Mouse (Mus musculus): Measurements from ENCODE around the gene Btc. TPM values are rescaled to one million over a fixed set of nuclear protein-coding genes. Genes with fewer than 3 reads are reported as not detected.

The Btc gene
- polyA plus RNA-seq (2015; fragmentation: Nextera tagmentation; extraction: Ambion mirVana): 4.6 and 5.7 TPM in 2 replicates

- Histone ChIP-seq H3K27ac (peak within 1 kb of the TSS; percentile 50), H3K4me2 (peak within 1 kb of the TSS; percentile 67), H3K9ac (peak within 1 kb of the TSS; percentile 44; the same call in 1 of the 2 replicates), H3K9me3 (no peaks in the 10 kb centered on the region), H3K4me3 (peak within 1 kb of the TSS; percentile 42), H3K4me1 (peaks cover 10% of the 10 kb centered on the region), H3K36me3 (no peaks in the 10 kb centered on the region), H3K27me3 (0 out of 2 replicates have a peak, but pooled peaks cover 4% of the 10 kb centered on the region)
- ATAC-seq (ENCODE audit: insufficient number of reproducible peaks, low FRiP score, low TSS enrichment, low read depth): peak; percentile 82
- 7% methylated on average over 19 of the region's 19 CpGs for WGBS
These were observed at the start of gene Btc for GRCm38 (mm10) chr5:91402339-91403211. Gene Btc, minus strand, starts transcription at chr5:91402994.

GRCm38 (mm10) chr5:91444981-91445517 lies 42.3 kb upstream of the Btc start:
- WGBS: 21% methylated on average over 3 of the region's 3 CpGs
- Histone ChIP-seq H3K27me3 (no peaks in the 10 kb centered on the region), H3K4me1 (no peaks in the 10 kb centered on the region), H3K27ac (no peak overlapping the region), H3K36me3 (no peaks in the 10 kb centered on the region), H3K9ac (no peak overlapping the region), H3K9me3 (no peaks in the 10 kb centered on the region), H3K4me3 (no peak overlapping the region), H3K4me2 (no peak overlapping the region)
- peak; percentile 86 for ATAC-seq (ENCODE audit: insufficient number of reproducible peaks, low FRiP score, low TSS enrichment, low read depth)

- Histone ChIP-seq H3K4me2 (no peak overlapping the region), H3K27me3 (no peaks in the 10 kb centered on the region), H3K9ac (no peak overlapping the region), H3K9me3 (no peaks in the 10 kb centered on the region), H3K27ac (no peak overlapping the region), H3K4me1 (no peaks in the 10 kb centered on the region), H3K4me3 (no peak overlapping the region), H3K36me3 (no peaks in the 10 kb centered on the region)
- WGBS: 63% methylated on average over 6 of the region's 6 CpGs
- no peak for ATAC-seq (ENCODE audit: insufficient number of reproducible peaks, low FRiP score, low TSS enrichment, low read depth)
These were observed 33.8 kb upstream of the Btc start for GRCm38 (mm10) chr5:91436563-91436962.

- H3K9me3 ChIP-seq: no peaks in the 10 kb centered on the region
- no peak overlapping the region for H3K27ac ChIP-seq
- 68% methylated on average over 6 of the region's 6 CpGs for WGBS
- no peak overlapping the region for H3K9ac ChIP-seq
- H3K4me2 ChIP-seq: no peak overlapping the region
- H3K27me3 ChIP-seq: no peaks in the 10 kb centered on the region
- peak; percentile 35; the same call in 1 of the 2 replicates for ATAC-seq (ENCODE audit: insufficient number of reproducible peaks, low FRiP score, low TSS enrichment, low read depth)
- H3K36me3 ChIP-seq: no peaks in the 10 kb centered on the region
- no peak overlapping the region for H3K4me3 ChIP-seq
- H3K4me1 ChIP-seq: no peaks in the 10 kb centered on the region
These were observed 32.2 kb upstream of the Btc start for GRCm38 (mm10) chr5:91434723-91435658.

- ATAC-seq (ENCODE audit: insufficient number of reproducible peaks, low FRiP score, low TSS enrichment, low read depth): no peak
- Histone ChIP-seq H3K4me1 (no peaks in the 10 kb centered on the region), H3K9me3 (no peaks in the 10 kb centered on the region), H3K36me3 (no peaks in the 10 kb centered on the region), H3K27me3 (no peaks in the 10 kb centered on the region), H3K9ac (no peak overlapping the region), H3K4me3 (no peak overlapping the region), H3K4me2 (no peak overlapping the region), H3K27ac (no peak overlapping the region)
- 35% methylated on average over 8 of the region's 8 CpGs for WGBS
These were observed 25.8 kb upstream of the Btc start for GRCm38 (mm10) chr5:91428547-91428946.

- Histone ChIP-seq H3K4me2 (no peak overlapping the region), H3K4me1 (no peaks in the 10 kb centered on the region), H3K27me3 (no peaks in the 10 kb centered on the region), H3K9me3 (no peaks in the 10 kb centered on the region), H3K36me3 (no peaks in the 10 kb centered on the region), H3K9ac (no peak overlapping the region), H3K4me3 (no peak overlapping the region), H3K27ac (no peak overlapping the region)
- 67% methylated on average over 8 of the region's 8 CpGs for WGBS
- ATAC-seq (ENCODE audit: insufficient number of reproducible peaks, low FRiP score, low TSS enrichment, low read depth): no peak
These were observed 11.0 kb upstream of the Btc start for GRCm38 (mm10) chr5:91413814-91414213.

GRCm38 (mm10) chr5:91404263-91404662 lies 1.5 kb upstream of the Btc start:
- H3K9ac ChIP-seq: no peak overlapping the region
- H3K27me3 ChIP-seq: 0 out of 2 replicates have a peak, but pooled peaks cover 4% of the 10 kb centered on the region
- H3K9me3 ChIP-seq: no peaks in the 10 kb centered on the region
- peaks cover 10% of the 10 kb centered on the region for H3K4me1 ChIP-seq
- H3K36me3 ChIP-seq: no peaks in the 10 kb centered on the region
- 83% methylated on average over 5 of the region's 5 CpGs for WGBS
- ATAC-seq (ENCODE audit: insufficient number of reproducible peaks, low FRiP score, low TSS enrichment, low read depth): no peak
- H3K4me3 ChIP-seq: no peak overlapping the region
- no peak overlapping the region for H3K4me2 ChIP-seq
- no peak overlapping the region for H3K27ac ChIP-seq

GRCm38 (mm10) chr5:91403281-91403680 lies 487 bp upstream of the Btc start:
- Histone ChIP-seq H3K4me3 (no peak overlapping the region; the same call in 1 of the 2 replicates), H3K27me3 (0 out of 2 replicates have a peak, but pooled peaks cover 4% of the 10 kb centered on the region), H3K4me2 (no peak overlapping the region), H3K4me1 (peaks cover 10% of the 10 kb centered on the region), H3K36me3 (no peaks in the 10 kb centered on the region), H3K9me3 (no peaks in the 10 kb centered on the region), H3K27ac (no peak overlapping the region), H3K9ac (no peak overlapping the region)
- WGBS: 72% methylated on average over 4 of the region's 4 CpGs
- no peak for ATAC-seq (ENCODE audit: insufficient number of reproducible peaks, low FRiP score, low TSS enrichment, low read depth)

- H3K4me1 ChIP-seq: peaks cover 10% of the 10 kb centered on the region
- no peak overlapping the region for H3K27ac ChIP-seq
- ATAC-seq (ENCODE audit: insufficient number of reproducible peaks, low FRiP score, low TSS enrichment, low read depth): no peak
- 0 out of 2 replicates have a peak, but pooled peaks cover 4% of the 10 kb centered on the region for H3K27me3 ChIP-seq
- no peak overlapping the region for H3K9ac ChIP-seq
- H3K9me3 ChIP-seq: no peaks in the 10 kb centered on the region
- no peak overlapping the region for H3K4me3 ChIP-seq
- WGBS: 56% methylated on average over 2 of the region's 2 CpGs
- no peak overlapping the region for H3K4me2 ChIP-seq
- no peaks in the 10 kb centered on the region for H3K36me3 ChIP-seq
These were observed 2.2 kb downstream of the Btc start for GRCm38 (mm10) chr5:91400493-91401096.

GRCm38 (mm10) chr5:91375467-91375866 lies 27.3 kb downstream of the Btc start:
- Histone ChIP-seq H3K9me3 (no peaks in the 10 kb centered on the region), H3K4me2 (no peak overlapping the region), H3K4me3 (no peak overlapping the region), H3K36me3 (no peaks in the 10 kb centered on the region), H3K9ac (no peak overlapping the region), H3K27me3 (no peaks in the 10 kb centered on the region), H3K27ac (no peak overlapping the region), H3K4me1 (no peaks in the 10 kb centered on the region)
- no peak for ATAC-seq (ENCODE audit: insufficient number of reproducible peaks, low FRiP score, low TSS enrichment, low read depth)
- 68% methylated on average over 2 of the region's 2 CpGs for WGBS

GRCm38 (mm10) chr5:91368061-91368565 lies 34.7 kb downstream of the Btc start:
- Histone ChIP-seq H3K9ac (no peak overlapping the region), H3K9me3 (no peaks in the 10 kb centered on the region), H3K4me3 (no peak overlapping the region), H3K27ac (no peak overlapping the region), H3K36me3 (no peaks in the 10 kb centered on the region), H3K4me1 (0 out of 2 replicates have a peak, but pooled peaks cover 3% of the 10 kb centered on the region), H3K4me2 (no peak overlapping the region), H3K27me3 (no peaks in the 10 kb centered on the region)
- ATAC-seq (ENCODE audit: insufficient number of reproducible peaks, low FRiP score, low TSS enrichment, low read depth): no peak
- WGBS: 79% methylated on average over 13 of the region's 13 CpGs

Data from limb, embryonic 15.5 days (tissue).